Mouse (Mus musculus) midbrain, embryonic 15.5 days (tissue): ENCODE measurements around the gene Desi2. TPM values are rescaled to one million over a fixed set of nuclear protein-coding genes. Genes with fewer than 3 reads are reported as not detected.
"Not testable (repeated sequence)": the region's sequence is repeated elsewhere in the genome, so short reads cannot be mapped to it uniquely, and the experiment has no call there.

Experiments used
- ATAC-seq: fragments of 200-750 bp; cut with Nextera tagmentation; replicated peaks from 2 replicates; pipeline ENCODE4 v1.8.0; 2017; ENCODE audit warnings: moderate TSS enrichment
- H3K27ac ChIP-seq: fragments of 300-500 bp; sonication (generic); 2 replicates; pipeline ENCODE4 v1.5.1; 2015; ENCODE audit warnings: mild to moderate bottlenecking, inconsistent platforms
- H3K27me3 ChIP-seq: fragments of 300-500 bp; sonication (generic); replicated peaks from 2 replicates; pipeline ENCODE4 v1.6.1; 2015; ENCODE audit warnings: inconsistent platforms
- H3K36me3 ChIP-seq: fragments of 300-500 bp; sonication (generic); replicated peaks from 2 replicates; pipeline ENCODE4 v1.6.1; 2015; ENCODE audit warnings: inconsistent platforms
- H3K4me1 ChIP-seq: fragments of 300-500 bp; sonication (generic); 2 replicates; pipeline ENCODE4 v1.6.1; 2015; ENCODE audit warnings: inconsistent platforms
- H3K4me2 ChIP-seq: fragments of 300-500 bp; sonication (generic); 2 replicates; pipeline ENCODE4 v1.6.1; 2015; ENCODE audit warnings: inconsistent platforms, mild to moderate bottlenecking, moderate library complexity
- H3K4me3 ChIP-seq: fragments of 300-500 bp; sonication (generic); 2 replicates; pipeline ENCODE4 v1.5.1; 2015; ENCODE audit warnings: mild to moderate bottlenecking, inconsistent platforms
- H3K9ac ChIP-seq: fragments of 300-500 bp; sonication (generic); 2 replicates; pipeline ENCODE4 v1.6.1; 2015; ENCODE audit warnings: mild to moderate bottlenecking, inconsistent platforms
- H3K9me3 ChIP-seq: fragments of 300-500 bp; sonication (generic); 2 replicates; pipeline ENCODE4 v1.6.1; 2016; ENCODE audit warnings: inconsistent platforms
- WGBS: fragments of 180-500 bp; shearing (Covaris S2); methylation state at CpG from one replicate; pipeline ENCODE4 v1.1.7; 2015; ENCODE audit warnings: mixed read lengths; 5-methylcytosine and 5-hydroxymethylcytosine counted together
- polyA plus RNA-seq: library from polyadenylated mRNA; unstranded; fragments of >200 nt; fragmentation: Nextera tagmentation; extraction: Ambion mirVana; gene quantifications from 2 replicates; pipeline ENCODE4 v1.2.1, GENCODE M21; 2015

The Desi2 gene
- polyA plus RNA-seq = 20.1 and 21.5 TPM in 2 replicates

DNA sequence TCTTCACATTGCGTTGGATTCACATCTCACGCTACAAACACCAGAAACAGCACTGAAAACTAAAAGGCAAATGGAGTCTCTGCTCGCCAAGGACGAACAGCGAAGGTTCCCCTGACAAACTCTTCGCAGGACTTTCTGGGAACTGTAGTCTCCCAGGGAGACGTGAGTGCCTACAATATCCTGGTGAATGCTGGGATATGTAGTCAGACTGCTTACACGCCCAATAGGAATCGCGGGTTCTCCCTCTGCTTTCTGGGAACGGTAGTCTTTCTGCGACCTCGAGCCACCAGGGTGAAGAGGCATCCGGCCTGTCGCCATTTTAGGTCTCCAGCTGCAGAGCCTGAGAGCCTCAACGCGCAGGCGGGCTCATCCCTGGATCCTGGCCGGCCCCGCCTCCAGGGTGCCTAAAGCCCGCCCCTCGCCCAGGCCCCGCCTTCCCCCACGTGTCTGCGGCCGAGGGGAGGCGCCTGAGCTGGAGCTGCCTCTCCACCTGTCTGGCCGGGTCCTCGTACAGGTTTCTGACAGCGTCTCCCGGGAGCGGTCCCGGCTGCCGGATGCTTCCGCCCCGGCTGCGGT is at the start of gene Desi2:
Gene Desi2 (plus strand): TSS at position 202 of the 576 bp plus-strand sequence.
- Histone ChIP-seq H3K4me2 (peak within 1 kb of the TSS; percentile 69), H3K4me3 (peak within 1 kb of the TSS; percentile 76), H3K27ac (peak within 1 kb of the TSS; percentile 84), H3K9ac (peak within 1 kb of the TSS; percentile 68)
- H3K27me3 ChIP-seq, H3K4me1 ChIP-seq, H3K9me3 ChIP-seq, H3K36me3 ChIP-seq: not testable (repeated sequence)
- under 1% methylated on average over 37 of the region's 37 CpGs for WGBS
- ATAC-seq = peak; percentile 99

DNA sequence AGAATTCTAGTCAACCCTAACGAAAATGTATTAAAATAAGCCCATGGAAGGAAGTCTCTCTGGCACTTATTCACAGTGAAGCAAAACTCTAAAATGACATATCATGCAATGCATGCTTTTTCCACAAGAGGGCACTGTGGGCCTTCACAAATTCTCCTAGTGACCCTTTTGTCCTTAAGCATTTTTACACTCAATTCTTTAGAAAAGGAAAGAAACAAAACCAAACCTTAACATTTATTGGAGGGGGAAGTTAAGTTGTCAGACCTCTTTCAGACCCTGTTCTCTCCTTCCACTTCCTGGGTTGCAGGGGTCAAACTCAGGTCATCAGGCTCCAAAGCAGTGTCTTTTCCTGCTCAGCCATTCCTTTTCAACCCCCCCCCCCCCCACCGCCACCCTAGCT is 40.7 kb upstream of the Desi2 start:
- peak; percentile 48; the same call in 1 of the 2 replicates for ATAC-seq
- not testable (repeated sequence) for H3K27ac ChIP-seq, H3K27me3 ChIP-seq, H3K4me1 ChIP-seq, H3K36me3 ChIP-seq, H3K4me3 ChIP-seq, H3K9me3 ChIP-seq, H3K4me2 ChIP-seq, H3K9ac ChIP-seq
- WGBS = 23% methylated on average over 2 of the region's 2 CpGs

DNA sequence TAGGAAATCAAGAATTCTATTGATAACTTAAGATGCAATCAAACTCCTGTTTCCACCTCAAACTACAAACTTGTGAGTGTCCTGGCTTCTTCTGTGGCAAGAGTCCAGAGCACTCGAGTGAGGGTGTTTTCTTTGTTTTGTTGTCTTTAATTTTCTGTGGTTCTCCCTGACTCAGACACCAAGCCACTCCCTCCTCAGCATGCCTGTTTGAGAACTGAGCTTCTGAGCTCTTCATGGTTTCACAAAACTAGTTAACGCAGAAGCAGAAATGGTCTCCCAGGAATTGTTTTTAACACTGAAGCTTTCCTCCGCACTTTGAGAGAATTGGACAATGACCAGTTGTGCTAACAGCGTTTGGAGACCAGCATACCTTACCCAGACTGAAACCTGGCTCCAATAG is 40.3 kb upstream of the Desi2 start:
- not testable (repeated sequence) for H3K4me2 ChIP-seq, H3K27me3 ChIP-seq, H3K9ac ChIP-seq, H3K27ac ChIP-seq, H3K36me3 ChIP-seq, H3K4me1 ChIP-seq, H3K9me3 ChIP-seq, ATAC-seq, H3K4me3 ChIP-seq
- WGBS = 31% methylated on average over 4 of the region's 4 CpGs

DNA sequence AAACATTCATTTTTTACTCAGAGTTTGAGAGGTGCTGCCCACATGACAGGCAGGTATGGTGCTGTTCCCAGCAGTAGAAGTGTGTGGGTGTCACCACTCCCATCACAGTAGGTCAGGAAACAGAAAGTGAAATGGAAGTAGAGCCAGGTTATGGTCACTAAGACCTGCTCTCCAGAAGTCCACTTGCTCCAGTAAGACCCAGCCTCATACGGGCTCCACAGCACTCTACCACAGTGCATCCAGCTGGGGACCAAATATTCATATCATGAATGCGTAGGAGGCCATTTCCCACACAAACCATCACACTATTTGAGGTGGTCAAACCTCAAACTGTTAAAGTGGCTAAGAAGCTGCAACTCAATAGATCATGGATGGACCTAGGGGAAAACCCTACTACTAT is 5.0 kb upstream of the Desi2 start:
- H3K9me3 ChIP-seq = no peaks in the 10 kb centered on the region
- WGBS = 88% methylated on average over 2 of the region's 2 CpGs
- no peaks in the 10 kb centered on the region for H3K36me3 ChIP-seq
- H3K9ac ChIP-seq = no peak overlapping the region
- no peak for ATAC-seq
- no peak overlapping the region for H3K27ac ChIP-seq
- no peak overlapping the region for H3K4me3 ChIP-seq
- H3K27me3 ChIP-seq = no peaks in the 10 kb centered on the region
- H3K4me2 ChIP-seq = no peak overlapping the region
- H3K4me1 ChIP-seq = no peaks in the 10 kb centered on the region; the same call in 1 of the 2 replicates

DNA sequence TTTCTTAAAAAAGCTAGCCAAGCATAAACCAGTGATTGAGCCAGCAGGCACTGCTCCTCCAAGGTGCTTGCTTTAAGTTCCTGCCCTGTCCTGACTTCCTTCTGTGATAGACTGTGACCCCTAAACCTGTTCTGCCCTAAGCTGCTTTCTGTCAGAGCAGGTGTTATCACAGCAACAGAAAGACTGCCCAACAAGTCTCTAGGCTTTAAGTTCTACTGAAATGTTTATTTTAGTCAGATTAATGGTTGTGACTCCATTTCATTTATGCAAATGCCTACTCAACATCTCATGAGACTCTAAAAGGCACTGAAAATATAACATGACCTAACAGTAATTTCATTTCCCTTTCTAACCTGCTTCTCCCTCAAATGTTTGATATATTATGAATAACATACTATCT is 1.6 kb upstream of the Desi2 start:
- H3K27me3 ChIP-seq = no peaks in the 10 kb centered on the region
- H3K4me1 ChIP-seq = peaks cover 10% of the 10 kb centered on the region
- no peak overlapping the region for H3K27ac ChIP-seq
- H3K9ac ChIP-seq = no peak overlapping the region
- ATAC-seq = no peak
- H3K36me3 ChIP-seq = no peaks in the 10 kb centered on the region
- no peak overlapping the region for H3K4me2 ChIP-seq
- no peaks in the 10 kb centered on the region for H3K9me3 ChIP-seq
- H3K4me3 ChIP-seq = no peak overlapping the region

DNA sequence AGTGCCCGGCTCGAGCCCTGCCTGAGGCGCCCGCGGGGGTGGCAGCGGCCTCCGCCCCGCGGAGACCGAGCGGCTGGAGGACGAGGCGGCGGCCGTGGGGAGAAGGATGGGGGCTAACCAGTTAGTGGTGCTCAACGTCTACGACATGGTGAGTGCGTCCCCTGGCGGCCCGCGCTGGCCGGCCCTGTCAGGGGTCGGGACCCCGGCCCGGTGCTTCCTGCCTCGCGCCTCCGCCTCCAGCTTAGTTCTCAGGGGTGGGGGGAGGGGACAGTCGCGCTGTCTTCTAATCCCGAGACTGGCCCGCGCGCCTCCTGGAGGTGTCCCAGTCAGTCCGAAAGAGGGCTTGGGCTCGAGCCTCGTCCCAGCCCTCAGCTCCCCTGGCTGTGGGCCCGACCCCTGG is 593 bp downstream of the Desi2 start:
- under 1% methylated on average over 26 of the region's 38 CpGs for WGBS
- not testable (repeated sequence) for H3K4me1 ChIP-seq, H3K36me3 ChIP-seq, H3K27me3 ChIP-seq, H3K9me3 ChIP-seq
- Histone ChIP-seq H3K4me2 (peak overlapping the region; percentile 41), H3K4me3 (peak overlapping the region; percentile 76), H3K27ac (peak overlapping the region; percentile 84), H3K9ac (peak overlapping the region; percentile 68)
- ATAC-seq = peak; percentile 67

DNA sequence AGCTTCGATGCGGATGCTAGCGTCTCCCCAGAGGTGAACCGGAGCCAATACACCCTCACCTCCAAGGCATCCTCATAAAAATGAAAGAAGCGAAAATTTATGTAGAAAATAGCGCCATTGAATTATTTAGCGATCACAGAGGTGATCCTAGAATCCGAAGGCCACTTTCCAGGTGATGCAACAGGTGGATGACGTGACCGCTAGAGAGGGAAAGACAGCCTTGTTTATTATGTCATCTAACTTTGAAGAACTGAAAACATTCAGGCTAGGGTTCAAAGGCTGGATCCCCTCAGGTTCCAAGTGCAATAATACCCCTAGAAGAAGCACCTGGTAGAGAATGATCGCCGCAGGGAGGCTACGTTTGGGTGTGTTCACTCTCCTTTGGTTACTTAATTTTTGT is 1.2 kb downstream of the Desi2 start:
- H3K9me3 ChIP-seq = no peaks in the 10 kb centered on the region
- no peak for ATAC-seq
- H3K4me2 ChIP-seq = peak overlapping the region; percentile 69
- peaks cover 10% of the 10 kb centered on the region for H3K4me1 ChIP-seq
- H3K36me3 ChIP-seq = no peaks in the 10 kb centered on the region
- H3K9ac ChIP-seq = peak overlapping the region; percentile 28
- 9% methylated on average over 13 of the region's 13 CpGs for WGBS
- no peak overlapping the region for H3K27ac ChIP-seq
- peak overlapping the region; percentile 39 for H3K4me3 ChIP-seq
- H3K27me3 ChIP-seq = no peaks in the 10 kb centered on the region

DNA sequence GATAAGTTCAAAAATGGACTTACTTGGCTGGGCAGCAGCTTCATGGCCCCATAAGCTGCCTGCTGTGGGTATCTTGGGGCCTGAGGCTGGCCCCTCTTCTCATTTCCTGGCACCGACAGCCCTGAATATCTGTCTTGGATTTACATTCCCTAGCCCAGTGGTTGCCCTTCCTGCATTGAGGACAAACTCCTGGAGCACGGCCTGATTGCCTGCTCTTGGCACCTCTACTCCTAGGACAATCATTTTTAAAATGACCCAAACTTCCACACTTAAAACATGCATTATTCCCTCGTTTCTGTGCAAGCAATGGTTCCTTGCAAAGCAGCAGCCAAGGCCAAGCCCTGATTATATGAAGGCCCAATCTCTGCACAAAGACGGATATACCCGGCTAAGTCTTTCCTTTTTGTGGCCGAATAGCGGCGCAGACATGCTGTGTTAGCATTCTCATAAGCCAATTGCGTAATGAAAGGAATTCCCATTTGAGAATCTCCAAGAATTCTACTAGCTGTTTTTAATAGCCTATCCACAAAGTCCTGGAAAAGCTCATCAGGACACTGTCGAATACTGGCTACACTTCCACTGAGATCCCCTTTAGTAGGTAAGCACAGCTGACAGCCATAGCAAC is 18.6 kb downstream of the Desi2 start:
- 84% methylated on average over 10 of the region's 10 CpGs for WGBS
- Histone ChIP-seq H3K27me3 (no peaks in the 10 kb centered on the region), H3K4me1 (no peaks in the 10 kb centered on the region), H3K4me3 (no peak overlapping the region), H3K27ac (no peak overlapping the region), H3K9ac (no peak overlapping the region), H3K36me3 (no peaks in the 10 kb centered on the region), H3K9me3 (no peaks in the 10 kb centered on the region), H3K4me2 (no peak overlapping the region)
- no peak for ATAC-seq

DNA sequence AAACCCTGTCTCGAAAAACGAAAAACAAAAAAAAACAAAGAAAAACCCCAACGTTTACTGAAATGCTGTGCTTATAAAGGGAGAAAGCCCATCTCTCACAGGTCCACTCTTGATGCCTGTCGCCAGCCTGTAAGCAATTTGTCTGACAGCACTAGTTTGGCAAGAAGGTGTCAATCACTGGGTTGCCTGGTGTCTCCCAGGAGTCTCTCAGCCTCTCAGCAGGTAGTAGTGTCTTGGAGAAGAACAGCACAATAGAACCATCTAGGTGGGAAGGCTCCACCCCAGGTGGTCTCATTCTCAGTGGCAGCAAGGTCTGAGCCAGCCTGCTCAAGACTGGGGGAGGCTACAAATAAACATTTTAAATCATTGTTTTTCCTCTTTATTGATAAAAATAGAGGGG is 20.6 kb downstream of the Desi2 start:
- H3K9me3 ChIP-seq, H3K4me1 ChIP-seq, H3K4me3 ChIP-seq, H3K36me3 ChIP-seq, ATAC-seq, H3K9ac ChIP-seq, H3K27ac ChIP-seq, H3K4me2 ChIP-seq, H3K27me3 ChIP-seq: not testable (repeated sequence)
- WGBS = 82% methylated on average over 4 of the region's 4 CpGs

DNA sequence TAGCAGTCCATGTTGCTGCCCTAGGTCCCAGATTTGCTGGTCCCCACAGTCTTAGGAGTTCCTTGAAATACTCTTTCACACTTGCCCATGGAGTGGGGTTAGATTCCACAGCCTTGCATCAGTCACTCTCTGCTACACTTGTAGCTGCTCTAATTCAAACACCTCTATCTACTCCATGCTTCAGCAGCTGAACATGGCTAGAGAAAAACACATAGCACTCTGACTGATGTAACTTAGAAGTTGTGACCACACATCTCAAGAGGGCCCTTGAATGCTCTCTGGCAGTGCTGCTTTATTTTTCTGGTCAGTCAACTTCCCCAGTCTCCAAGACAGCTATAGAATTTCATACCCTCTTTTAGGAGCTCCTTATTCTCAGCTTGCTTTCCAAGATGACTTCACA is 22.7 kb downstream of the Desi2 start:
- H3K27me3 ChIP-seq = no peaks in the 10 kb centered on the region
- H3K36me3 ChIP-seq = no peaks in the 10 kb centered on the region
- H3K27ac ChIP-seq = no peak overlapping the region
- no peaks in the 10 kb centered on the region for H3K4me1 ChIP-seq
- H3K4me2 ChIP-seq = no peak overlapping the region
- ATAC-seq = no peak
- H3K9me3 ChIP-seq = no peaks in the 10 kb centered on the region
- no peak overlapping the region for H3K9ac ChIP-seq
- no peak overlapping the region for H3K4me3 ChIP-seq

DNA sequence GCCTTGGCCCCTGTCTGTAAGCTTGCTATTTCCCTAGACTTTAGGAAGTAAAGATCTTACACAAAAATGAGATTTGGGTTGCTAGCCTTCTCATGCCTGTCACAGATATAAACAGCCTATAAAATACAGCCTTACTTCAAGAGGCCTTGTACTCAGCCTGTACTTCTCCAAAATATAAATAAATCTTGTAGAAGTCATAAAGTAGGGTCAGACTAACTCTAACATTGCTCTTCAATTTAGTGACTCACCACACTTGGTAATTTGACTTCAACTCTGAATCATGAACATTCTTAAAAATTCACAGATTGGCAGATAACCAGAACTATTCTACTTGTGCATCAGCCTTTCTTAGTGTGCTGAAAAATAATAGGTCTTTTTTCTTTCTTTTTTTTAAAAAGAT is 29.9 kb downstream of the Desi2 start:
- ATAC-seq = no peak
- H3K36me3 ChIP-seq = no peaks in the 10 kb centered on the region
- no peak overlapping the region for H3K27ac ChIP-seq
- H3K27me3 ChIP-seq = no peaks in the 10 kb centered on the region
- H3K4me1 ChIP-seq = no peaks in the 10 kb centered on the region
- no peaks in the 10 kb centered on the region for H3K9me3 ChIP-seq
- H3K4me3 ChIP-seq = no peak overlapping the region
- H3K4me2 ChIP-seq = no peak overlapping the region
- no peak overlapping the region for H3K9ac ChIP-seq

DNA sequence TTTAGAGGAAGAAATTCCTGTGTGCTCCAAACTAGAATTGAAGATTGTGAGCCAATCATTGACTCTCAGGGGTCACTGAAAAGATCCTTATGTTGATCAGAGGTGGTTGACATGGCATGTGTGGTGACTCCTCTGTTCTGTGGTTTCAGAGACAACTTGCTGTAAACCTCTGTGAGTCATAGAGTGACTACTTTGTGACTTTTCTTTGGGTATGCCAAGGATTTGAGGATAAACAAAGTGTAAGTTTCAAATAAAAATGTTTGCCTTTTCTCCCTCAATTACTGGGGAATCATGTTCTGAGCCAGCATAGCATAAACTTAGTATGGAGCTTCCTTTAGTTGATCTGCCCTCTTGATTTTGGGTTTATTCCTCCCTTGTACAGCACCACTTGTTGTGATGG is 31.1 kb downstream of the Desi2 start:
- Histone ChIP-seq H3K9ac (no peak overlapping the region), H3K27me3 (no peaks in the 10 kb centered on the region), H3K27ac (no peak overlapping the region), H3K36me3 (no peaks in the 10 kb centered on the region), H3K4me2 (no peak overlapping the region), H3K4me3 (no peak overlapping the region), H3K9me3 (no peaks in the 10 kb centered on the region), H3K4me1 (no peaks in the 10 kb centered on the region)
- no peak for ATAC-seq
